Mouse (Mus musculus): ENCODE results near the gene Hectd1. TPM values are rescaled to one million over a fixed set of nuclear protein-coding genes. Genes with fewer than 3 reads are reported as not detected.

The Hectd1 gene
- polyA plus RNA-seq, 1 experiment from 2014 or later = 30.4 TPM

Other genes with a start within 250 kb of the Hectd1 start
- 0.11 TPM in 1 of 3 replicates, not detected in the others for gene Coch, start 236.2 kb downstream of the Hectd1 start, polyA plus RNA-seq (2018)
- 12.6 to 33.2 TPM (median 21.4 TPM) in 3 replicates for gene Ap4s1, start 138.5 kb downstream of the Hectd1 start, polyA plus RNA-seq (2018)
- gene Strn3, start 137.6 kb downstream of the Hectd1 start, polyA plus RNA-seq (2018) = 22.5 to 26.5 TPM (median 23.1 TPM) in 3 replicates
- gene Heatr5a, start 141.8 kb upstream of the Hectd1 start, polyA plus RNA-seq (2018) = 31.9 to 48.6 TPM (median 32.3 TPM) in 3 replicates
- 8.4 to 14.7 TPM (median 12.0 TPM) in 3 replicates for gene Dtd2, start 177.0 kb upstream of the Hectd1 start, polyA plus RNA-seq (2018)
- gene Gpr33, start 198.5 kb upstream of the Hectd1 start, polyA plus RNA-seq (2018) = not detected in 3 replicates